Mouse (Mus musculus): ENCODE data around the gene Adat3. TPM values are rescaled to one million over a fixed set of nuclear protein-coding genes. Genes with fewer than 3 reads are reported as not detected.

Adat3 gene
- polyA plus RNA-seq, 1 experiment from 2014 or later, result 6.1 TPM

DNA sequence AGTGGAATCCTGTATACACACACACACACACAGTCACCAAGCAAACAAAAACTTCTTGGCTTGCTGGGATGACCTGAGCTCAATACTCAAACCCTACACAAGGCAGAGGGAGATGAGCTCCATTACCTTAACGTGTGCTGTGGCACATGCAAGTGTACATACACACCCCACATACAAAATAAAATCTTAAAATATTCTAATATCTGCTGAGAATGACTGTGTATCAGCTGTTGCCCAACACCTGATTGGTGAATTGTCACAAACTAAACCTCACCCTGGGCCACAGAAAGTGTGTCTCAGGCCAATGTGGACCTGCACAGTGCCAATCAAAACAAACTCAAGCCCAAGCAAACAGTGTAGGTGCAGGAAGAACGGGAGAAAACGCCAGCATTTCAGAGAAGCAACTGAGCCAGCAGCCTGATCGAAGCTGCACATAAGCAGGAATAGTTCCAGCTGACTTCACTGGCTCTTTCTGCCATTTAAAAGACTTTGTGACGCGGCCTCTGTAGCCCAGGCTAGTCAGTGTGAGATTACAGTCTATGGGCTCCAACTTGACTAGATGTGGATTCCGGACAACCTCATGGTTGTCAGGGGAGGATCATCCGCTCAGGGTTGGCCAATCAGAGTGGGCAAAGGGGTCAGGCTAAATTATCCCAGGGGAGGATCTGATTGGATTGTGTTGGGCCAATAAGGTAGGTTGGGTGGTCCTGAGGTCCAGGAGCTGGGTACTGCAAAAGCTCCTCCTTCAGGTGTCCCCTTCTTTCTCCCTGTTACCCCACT, 17.0 kb downstream of the Adat3 start:
- Histone ChIP-seq H3K9me3 (no peaks in the 10 kb centered on the region), H3K27me3 (replicated peaks) (no peaks in the 10 kb centered on the region), H3K9ac (no peak overlapping the region), H3K4me1 (peaks cover 17% of the 10 kb centered on the region), H3K4me2 (no peak overlapping the region), H3K27ac (no peak overlapping the region), H3K4me3 (replicated peaks) (no peak overlapping the region), H3K36me3 (peaks cover 13% of the 10 kb centered on the region)
- ATAC-seq (ENCODE audit: insufficient read depth, low FRiP score, low read depth), result no peak
- 38% methylated on average over 8 of the region's 8 CpGs for WGBS

DNA sequence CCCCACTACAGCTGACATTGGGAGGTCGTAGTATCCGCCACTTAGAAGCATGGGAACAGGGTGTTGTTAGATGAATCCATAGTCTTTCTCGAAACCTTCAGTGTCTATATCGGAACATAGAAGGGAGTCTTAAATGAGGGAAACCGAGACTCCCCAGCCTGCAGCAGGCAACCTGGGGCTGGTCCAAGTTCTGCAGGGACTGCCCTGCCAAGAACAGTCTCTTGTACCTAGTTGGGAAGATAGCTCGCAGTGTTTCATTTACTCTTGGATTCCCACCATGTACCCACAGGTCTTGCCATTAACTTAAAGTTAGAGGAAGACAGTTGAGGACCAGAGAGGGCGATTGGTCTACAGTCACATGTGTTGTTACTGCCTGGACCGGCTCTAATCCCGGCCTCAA, 17.7 kb downstream of the Adat3 start:
- no peak overlapping the region for H3K4me3 ChIP-seq (replicated peaks)
- no peaks in the 10 kb centered on the region for H3K9me3 ChIP-seq
- H3K36me3 ChIP-seq, result peaks cover 6% of the 10 kb centered on the region
- no peak for ATAC-seq (ENCODE audit: insufficient read depth, low FRiP score, low read depth)
- H3K27me3 ChIP-seq (replicated peaks), result no peaks in the 10 kb centered on the region
- H3K4me1 ChIP-seq, result peaks cover 22% of the 10 kb centered on the region
- no peak overlapping the region for H3K4me2 ChIP-seq
- no peak overlapping the region for H3K9ac ChIP-seq
- 81% methylated on average over 9 of the region's 9 CpGs for WGBS
- H3K27ac ChIP-seq, result no peak overlapping the region

DNA sequence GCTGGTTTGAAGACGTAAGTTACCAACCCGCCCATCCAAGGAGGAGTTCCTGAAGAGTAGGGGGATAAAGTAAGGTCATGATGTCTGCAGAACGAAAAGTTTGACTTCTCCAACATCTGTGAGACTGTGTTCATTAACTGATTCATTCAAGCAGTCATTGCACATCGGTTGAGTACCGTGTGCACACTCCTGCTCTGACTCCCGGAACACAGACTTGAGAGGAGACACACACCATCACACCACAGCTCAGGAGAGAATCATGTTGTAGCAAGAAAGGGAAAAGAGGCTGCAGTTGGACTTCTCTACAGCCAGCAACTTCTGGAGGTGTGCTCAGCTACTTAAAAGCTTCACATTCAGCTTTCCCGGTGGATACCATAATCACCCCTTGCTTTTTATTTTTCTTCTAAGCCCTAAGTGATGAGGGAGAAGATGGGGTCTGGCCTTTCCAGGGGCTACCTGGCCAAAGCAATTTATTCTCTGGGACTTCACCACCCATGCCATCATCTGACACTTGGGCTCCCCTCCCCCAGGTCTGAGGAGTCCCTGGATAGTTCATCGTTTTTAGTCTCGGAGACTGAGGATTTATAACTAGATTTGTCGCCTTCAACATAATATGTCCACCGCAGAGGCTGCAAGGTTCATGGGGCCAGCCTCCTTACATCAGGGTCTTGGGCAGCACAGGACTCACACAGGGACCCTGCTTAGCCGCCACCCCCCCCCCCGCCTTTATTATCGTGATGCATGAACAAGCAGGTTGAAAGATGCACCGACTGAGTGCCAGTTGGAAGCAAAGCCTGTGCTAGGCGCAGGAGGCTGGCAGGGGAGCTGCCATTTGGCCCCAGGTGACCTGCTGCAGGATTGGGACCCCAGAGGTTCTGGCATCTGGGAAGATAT, 18.4 kb downstream of the Adat3 start:
- WGBS, result 53% methylated on average over 16 of the region's 16 CpGs
- Histone ChIP-seq H3K27me3 (replicated peaks) (no peaks in the 10 kb centered on the region), H3K36me3 (peaks cover under 1% of the 10 kb centered on the region; the same call in 1 of the 2 replicates), H3K9ac (peak overlapping the region; percentile 40; the same call in 1 of the 2 replicates), H3K4me1 (peaks cover 25% of the 10 kb centered on the region), H3K27ac (peak overlapping the region; percentile 98), H3K4me2 (peak overlapping the region; percentile 74), H3K4me3 (replicated peaks) (peak overlapping the region; percentile 92), H3K9me3 (no peaks in the 10 kb centered on the region)
- no peak for ATAC-seq (ENCODE audit: insufficient read depth, low FRiP score, low read depth)

DNA sequence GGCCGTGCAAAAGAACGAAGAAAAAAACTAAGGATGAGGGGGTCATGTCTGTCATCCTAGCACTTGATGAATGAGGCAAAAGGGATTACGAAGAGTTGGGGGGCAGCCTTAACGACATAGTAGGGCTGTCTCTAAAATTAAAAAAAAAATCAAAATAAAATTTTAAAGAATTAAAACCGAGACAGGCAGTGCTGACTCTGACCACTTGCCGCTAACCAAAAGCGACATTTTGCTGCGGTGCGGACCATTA, 18.9 kb downstream of the Adat3 start:
- Histone ChIP-seq H3K4me2 (peak overlapping the region; percentile 74), H3K9me3 (no peaks in the 10 kb centered on the region), H3K27ac (peak overlapping the region; percentile 98), H3K27me3 (replicated peaks) (no peaks in the 10 kb centered on the region), H3K4me3 (replicated peaks) (peak overlapping the region; percentile 92), H3K9ac (peak overlapping the region; percentile 40; the same call in 1 of the 2 replicates), H3K36me3 (no peaks in the 10 kb centered on the region; the same call in 1 of the 2 replicates), H3K4me1 (peaks cover 25% of the 10 kb centered on the region)
- WGBS, result 1% methylated on average over 9 of the region's 9 CpGs
- no peak for ATAC-seq (ENCODE audit: insufficient read depth, low FRiP score, low read depth)

DNA sequence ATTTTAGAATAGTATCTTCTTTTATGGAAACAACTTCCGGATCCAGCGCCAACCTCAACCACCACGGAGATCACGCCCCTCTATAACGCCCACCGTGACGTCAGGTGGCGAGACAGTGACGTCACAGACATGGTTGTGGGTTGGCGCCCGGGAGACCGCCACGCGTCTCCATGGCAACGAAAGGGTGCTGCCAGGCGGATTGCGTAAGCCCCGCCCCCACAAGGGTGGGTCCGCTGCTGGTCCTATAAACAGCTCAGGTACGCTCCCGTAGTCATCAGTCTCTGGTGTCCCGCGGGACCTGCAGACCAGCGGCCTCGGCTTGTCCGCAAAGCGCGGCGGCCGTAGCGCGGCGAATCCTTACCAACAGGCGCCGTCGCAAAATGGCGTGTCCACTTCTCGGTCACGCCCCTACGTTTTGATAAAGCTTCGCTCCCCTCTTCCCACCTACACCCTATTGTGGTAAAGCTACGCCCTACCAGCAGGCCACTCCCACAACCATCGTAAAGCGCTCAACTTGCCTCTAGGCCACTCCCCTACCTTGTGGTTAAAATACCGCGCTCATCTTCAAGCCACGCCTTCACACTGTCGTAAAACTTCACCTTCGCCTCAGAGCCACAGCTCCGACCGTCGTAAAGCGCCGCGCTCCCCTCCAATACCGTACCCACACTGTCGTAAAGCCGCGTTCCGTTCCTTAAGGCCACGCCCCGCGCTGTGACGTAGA, 19.4 kb downstream of the Adat3 start:
- peak; percentile 96 for ATAC-seq (ENCODE audit: insufficient read depth, low FRiP score, low read depth)
- H3K4me1 ChIP-seq, result peaks cover 26% of the 10 kb centered on the region
- H3K36me3 ChIP-seq, result no peaks in the 10 kb centered on the region; the same call in 1 of the 2 replicates
- peak overlapping the region; percentile 98 for H3K27ac ChIP-seq
- peak overlapping the region; percentile 7; the same call in 1 of the 2 replicates for H3K9ac ChIP-seq
- no peaks in the 10 kb centered on the region for H3K9me3 ChIP-seq
- H3K27me3 ChIP-seq (replicated peaks), result no peaks in the 10 kb centered on the region
- peak overlapping the region; percentile 74 for H3K4me2 ChIP-seq
- under 1% methylated on average over 64 of the region's 64 CpGs for WGBS
- H3K4me3 ChIP-seq (replicated peaks), result peak overlapping the region; percentile 92

DNA sequence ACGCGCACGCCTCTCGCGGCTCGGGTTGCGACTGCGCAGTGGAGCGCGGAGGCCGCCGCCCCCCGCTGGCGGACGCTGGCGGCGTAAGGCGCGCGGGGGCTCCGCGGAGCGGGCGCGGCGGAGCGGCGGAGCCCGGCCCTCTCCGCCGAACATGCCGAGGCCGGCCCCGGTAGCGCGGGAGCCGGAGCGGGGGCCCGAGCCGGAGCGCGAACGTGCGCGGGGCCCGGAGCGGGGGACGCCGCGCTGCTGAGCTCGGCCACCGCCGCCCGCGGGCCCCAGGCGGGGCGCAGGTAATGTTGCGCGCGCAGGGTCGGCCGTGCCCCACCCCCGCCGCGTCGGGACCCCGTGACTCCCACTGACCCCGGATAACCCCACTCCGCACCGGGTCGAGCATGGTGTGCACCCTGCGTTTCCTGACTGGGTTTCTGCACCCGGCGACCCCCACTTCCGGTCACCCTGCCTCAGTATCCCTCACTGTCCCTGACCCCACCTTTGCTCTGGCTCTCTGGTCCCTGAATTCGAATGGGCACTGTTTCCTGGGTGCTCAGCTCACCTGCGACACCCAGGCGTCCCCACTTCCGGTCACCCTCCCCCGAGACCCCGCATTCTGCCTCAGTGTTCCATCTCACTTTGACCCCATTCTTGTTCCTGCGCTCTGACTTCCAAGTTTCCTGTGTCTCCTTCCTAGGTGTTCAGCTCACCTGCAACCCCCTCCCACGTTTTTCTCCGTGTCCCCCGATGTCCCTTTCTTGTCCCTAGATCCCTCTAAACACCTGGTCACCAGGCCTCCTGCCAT, 20.2 kb downstream of the Adat3 start, which contains the start of gene Csnk1g2:
Gene Csnk1g2, plus strand, starts transcription at position 178 of the 796 bp plus-strand sequence.
- Histone ChIP-seq H3K36me3 (no peaks in the 10 kb centered on the region; the same call in 1 of the 2 replicates), H3K9ac (peak within 1 kb of the TSS; percentile 94), H3K9me3 (no peaks in the 10 kb centered on the region), H3K4me2 (peak within 1 kb of the TSS; percentile 78), H3K27me3 (replicated peaks) (no peaks in the 10 kb centered on the region), H3K27ac (peak within 1 kb of the TSS; percentile 98), H3K4me3 (replicated peaks) (peak within 1 kb of the TSS; percentile 92), H3K4me1 (peaks cover 34% of the 10 kb centered on the region)
- WGBS, result under 1% methylated on average over 82 of the region's 85 CpGs
- ATAC-seq (ENCODE audit: insufficient read depth, low FRiP score, low read depth), result peak; percentile 15

DNA sequence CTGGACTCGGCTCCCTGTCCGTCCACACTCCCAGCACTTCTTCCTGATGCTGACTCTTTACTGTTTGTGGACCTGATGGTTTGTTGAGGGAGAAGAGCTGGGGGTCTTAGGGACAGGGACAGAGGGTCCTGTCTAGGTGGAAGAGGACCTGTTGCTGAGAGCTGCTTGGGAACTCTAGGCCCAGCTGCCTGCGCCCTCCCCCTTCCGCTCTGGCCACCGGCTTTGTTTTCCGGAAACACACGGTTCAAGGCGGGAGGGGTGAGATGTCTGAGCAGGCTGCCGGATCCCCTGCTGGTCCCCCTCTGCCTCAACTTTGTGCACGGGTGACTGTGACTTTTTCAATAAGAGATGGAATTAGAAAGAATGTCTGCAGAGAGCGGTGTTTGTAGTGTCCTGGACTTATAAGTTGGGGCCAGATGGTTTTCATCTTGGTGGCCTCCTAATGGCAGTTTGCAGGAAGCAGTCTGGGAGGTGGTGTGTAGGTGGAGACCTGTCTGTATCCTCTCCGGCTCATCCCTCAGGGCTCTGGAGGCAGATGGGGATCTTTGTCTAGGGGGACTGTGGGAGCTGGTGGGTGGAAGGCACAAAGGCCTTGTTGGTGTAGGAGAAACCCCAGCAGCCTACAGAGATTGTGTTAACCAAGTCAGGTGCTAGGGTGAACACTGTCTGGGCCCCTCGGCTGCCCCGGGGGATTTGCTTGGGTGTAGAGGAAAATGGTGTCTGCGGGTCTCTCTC, 20.9 kb downstream of the Adat3 start:
- peak overlapping the region; percentile 78 for H3K4me2 ChIP-seq
- H3K4me3 ChIP-seq (replicated peaks), result peak overlapping the region; percentile 92
- WGBS, result 10% methylated on average over 15 of the region's 15 CpGs
- H3K27me3 ChIP-seq (replicated peaks), result no peaks in the 10 kb centered on the region
- peak overlapping the region; percentile 89 for H3K27ac ChIP-seq
- no peaks in the 10 kb centered on the region for H3K9me3 ChIP-seq
- no peak for ATAC-seq (ENCODE audit: insufficient read depth, low FRiP score, low read depth)
- H3K36me3 ChIP-seq, result no peaks in the 10 kb centered on the region; the same call in 1 of the 2 replicates
- H3K4me1 ChIP-seq, result peaks cover 39% of the 10 kb centered on the region
- H3K9ac ChIP-seq, result peak overlapping the region; percentile 94

DNA sequence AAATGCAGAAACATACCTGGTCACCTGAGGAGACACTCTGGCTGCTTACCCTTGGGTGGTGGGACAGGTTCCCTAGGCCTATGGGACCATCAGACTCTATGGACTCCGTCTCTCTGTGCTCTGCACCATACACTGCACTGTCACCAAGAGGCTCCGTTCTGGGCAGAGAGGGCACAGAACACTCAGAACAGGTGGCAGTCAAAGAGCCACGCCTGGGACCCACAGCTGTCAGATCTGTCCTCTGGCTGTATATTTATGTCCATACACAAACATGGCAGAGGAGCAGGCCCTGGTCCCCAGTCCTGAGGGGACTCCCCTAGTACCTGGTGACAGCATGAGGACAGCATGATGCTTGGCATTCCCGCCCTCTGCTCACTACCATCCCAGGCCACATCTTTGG, 23.1 kb downstream of the Adat3 start:
- WGBS, result 86% methylated on average over 4 of the region's 4 CpGs
- no peaks in the 10 kb centered on the region for H3K9me3 ChIP-seq
- no peak overlapping the region for H3K27ac ChIP-seq
- peaks cover 39% of the 10 kb centered on the region for H3K4me1 ChIP-seq
- H3K36me3 ChIP-seq, result no peaks in the 10 kb centered on the region; the same call in 1 of the 2 replicates
- no peak overlapping the region for H3K4me3 ChIP-seq (replicated peaks)
- H3K27me3 ChIP-seq (replicated peaks), result no peaks in the 10 kb centered on the region
- no peak overlapping the region for H3K4me2 ChIP-seq
- H3K9ac ChIP-seq, result no peak overlapping the region
- ATAC-seq (ENCODE audit: insufficient read depth, low FRiP score, low read depth), result no peak

DNA sequence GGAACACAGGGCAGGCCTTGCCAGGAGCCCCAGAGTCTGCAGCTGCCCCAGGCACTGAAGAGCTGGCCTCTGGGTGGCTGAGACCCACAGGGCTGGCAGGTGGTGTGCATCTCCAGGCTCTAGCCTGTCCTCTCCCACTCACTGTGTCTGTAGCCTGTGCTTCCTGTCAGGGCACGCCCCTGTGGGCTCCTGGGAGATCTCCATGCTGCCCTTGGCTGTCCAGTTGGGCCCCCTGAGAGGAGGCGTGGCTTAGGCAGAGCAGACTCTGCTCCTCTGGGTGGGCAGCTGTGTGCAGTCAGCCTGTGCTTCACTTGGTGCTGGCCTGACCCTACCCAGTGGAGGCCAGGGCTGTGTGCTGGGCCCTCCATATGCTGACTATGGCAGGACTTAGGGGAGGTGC, 25.0 kb downstream of the Adat3 start:
- Histone ChIP-seq H3K9me3 (no peaks in the 10 kb centered on the region), H3K27me3 (replicated peaks) (no peaks in the 10 kb centered on the region), H3K36me3 (no peaks in the 10 kb centered on the region; the same call in 1 of the 2 replicates), H3K27ac (peak overlapping the region; percentile 33; the same call in 1 of the 2 replicates), H3K4me1 (peaks cover 34% of the 10 kb centered on the region), H3K4me3 (replicated peaks) (0 out of 2 replicates have a peak overlapping the region, but pooled peaks have one; percentile 0), H3K4me2 (no peak overlapping the region), H3K9ac (no peak overlapping the region)
- ATAC-seq (ENCODE audit: insufficient read depth, low FRiP score, low read depth), result 0 out of 2 replicates have a peak, but pooled peaks have one; percentile 14
- 26% methylated on average over 2 of the region's 2 CpGs for WGBS

DNA sequence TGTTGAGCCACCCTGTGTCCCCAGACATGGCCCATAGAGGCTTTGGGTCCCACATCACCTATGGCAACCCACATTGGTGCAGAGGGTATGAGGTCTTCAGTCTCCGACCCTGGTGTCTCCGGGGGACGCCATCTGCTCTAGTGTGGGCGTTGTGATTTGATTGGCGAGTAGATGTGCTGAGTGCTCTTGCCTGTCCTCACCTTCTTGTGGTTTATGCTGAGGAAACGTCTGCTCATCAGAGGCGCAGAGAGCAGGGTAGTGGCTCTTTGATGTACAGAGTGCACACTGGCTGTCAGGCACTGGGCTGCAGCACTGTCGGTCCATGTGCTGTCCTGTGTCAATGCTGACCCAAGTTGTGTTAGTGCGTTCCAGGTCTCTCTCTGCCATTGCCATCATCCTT, 26.2 kb downstream of the Adat3 start:
- Histone ChIP-seq H3K9ac (no peak overlapping the region), H3K27me3 (replicated peaks) (no peaks in the 10 kb centered on the region), H3K4me1 (peaks cover 29% of the 10 kb centered on the region), H3K27ac (no peak overlapping the region), H3K36me3 (peaks cover 3% of the 10 kb centered on the region; the same call in 1 of the 2 replicates), H3K4me2 (no peak overlapping the region), H3K9me3 (no peaks in the 10 kb centered on the region), H3K4me3 (replicated peaks) (no peak overlapping the region)
- ATAC-seq (ENCODE audit: insufficient read depth, low FRiP score, low read depth), result no peak
- 84% methylated on average over 9 of the region's 9 CpGs for WGBS

All from stomach, embryonic 15.5 days (tissue).